Mouse (Mus musculus): ENCODE data around the gene Lsm2.
A peak's percentile ranks its signal among the peaks of the same experiment; 100 is the strongest.
"Not testable (repeated sequence)": the region's sequence is repeated elsewhere in the genome, so short reads cannot be mapped to it uniquely, and the experiment has no call there.

Lsm2 gene

DNA sequence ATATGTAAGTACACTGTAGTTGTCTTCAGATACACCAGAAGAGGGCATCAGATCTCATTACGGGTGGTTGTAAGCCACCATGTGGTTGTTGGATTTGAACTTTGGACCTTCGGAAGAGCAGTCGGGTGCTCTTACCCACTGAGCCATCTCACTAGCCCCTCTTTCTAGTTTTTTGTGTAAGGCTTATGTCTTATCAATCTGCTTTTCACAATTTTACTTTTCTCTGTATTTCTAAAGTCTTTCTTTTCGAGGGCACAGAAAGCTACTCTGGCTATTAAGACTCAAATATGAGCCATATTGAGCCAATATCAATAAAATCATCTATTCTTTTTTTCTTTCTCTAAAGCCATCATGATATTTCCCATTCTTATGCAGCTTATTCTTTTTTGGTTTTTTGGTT is 13.5 kb downstream of the Lsm2 start:
- DNase-seq, result not testable (repeated sequence)

DNA sequence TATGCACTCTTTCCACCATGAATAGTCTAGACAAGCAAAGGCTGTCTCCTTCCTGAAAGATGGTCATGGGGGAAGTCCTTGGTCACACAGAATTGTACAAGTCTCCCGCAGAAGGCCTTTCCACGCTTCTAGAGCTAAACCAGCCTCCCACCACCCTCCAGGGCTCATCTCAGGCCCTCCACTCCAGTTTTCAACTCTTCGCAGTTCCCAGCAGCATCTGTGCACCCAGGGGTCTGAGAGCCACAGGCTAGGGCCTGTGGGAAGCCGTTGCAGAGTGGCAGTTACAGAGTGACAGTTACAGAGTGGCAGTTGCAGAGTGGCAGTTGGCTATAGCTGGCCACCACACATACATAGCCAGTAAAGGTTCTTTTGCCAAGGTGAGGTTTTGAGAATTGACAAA is 14.3 kb downstream of the Lsm2 start:
- DNase-seq, result not testable (repeated sequence)

DNA sequence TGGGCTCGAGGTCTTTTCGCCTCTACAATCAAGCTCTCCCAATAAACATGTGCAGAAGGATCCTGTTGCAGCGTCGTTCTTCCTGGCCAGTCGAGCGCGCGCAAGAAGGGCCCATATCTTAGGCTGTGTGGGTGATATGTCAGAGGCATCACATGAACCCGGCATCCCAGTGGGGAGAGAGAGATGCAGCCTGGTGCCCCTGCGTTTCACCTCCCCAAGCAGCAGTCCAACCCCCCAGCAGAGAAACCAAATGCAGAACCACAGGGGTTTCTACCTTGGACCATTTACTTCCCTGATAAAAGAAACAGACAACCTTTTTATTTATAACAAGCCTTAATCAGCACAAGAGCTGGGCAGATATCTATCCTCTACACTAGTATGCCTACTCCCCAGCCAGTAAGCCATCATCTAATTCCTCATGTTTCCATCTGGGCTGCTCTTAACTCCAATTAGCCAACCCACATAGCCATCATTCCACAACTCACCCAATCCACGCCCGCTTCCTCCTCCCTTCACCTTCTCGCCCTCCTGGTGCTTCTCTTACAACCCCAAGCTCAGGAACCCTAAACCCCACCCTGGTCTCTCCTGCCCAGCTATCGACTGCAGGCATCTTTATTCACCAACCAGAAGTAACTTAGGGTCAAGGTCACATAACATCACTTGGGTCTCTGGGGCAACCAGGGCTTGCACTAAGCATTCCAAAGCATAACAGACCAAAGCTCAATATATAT is 14.9 kb downstream of the Lsm2 start:
- DNase-seq, result no peak

DNA sequence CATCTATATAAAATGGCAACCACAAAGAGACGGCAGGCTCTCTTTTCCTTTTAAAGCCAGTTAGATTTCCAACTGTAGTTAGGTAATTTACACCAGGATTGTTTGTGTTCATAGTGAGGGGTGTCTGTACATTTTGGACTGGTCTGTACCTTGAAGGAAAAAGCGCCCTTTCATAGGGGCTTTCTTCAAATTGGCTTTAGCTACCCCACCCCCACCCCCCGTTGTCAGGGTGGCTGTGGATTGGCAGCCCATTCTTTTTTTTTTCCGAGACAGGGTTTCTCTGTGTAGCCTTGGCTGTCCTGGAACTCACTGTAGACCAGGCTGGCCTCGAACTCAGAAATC is 15.5 kb downstream of the Lsm2 start:
- DNase-seq, result no peak

DNA sequence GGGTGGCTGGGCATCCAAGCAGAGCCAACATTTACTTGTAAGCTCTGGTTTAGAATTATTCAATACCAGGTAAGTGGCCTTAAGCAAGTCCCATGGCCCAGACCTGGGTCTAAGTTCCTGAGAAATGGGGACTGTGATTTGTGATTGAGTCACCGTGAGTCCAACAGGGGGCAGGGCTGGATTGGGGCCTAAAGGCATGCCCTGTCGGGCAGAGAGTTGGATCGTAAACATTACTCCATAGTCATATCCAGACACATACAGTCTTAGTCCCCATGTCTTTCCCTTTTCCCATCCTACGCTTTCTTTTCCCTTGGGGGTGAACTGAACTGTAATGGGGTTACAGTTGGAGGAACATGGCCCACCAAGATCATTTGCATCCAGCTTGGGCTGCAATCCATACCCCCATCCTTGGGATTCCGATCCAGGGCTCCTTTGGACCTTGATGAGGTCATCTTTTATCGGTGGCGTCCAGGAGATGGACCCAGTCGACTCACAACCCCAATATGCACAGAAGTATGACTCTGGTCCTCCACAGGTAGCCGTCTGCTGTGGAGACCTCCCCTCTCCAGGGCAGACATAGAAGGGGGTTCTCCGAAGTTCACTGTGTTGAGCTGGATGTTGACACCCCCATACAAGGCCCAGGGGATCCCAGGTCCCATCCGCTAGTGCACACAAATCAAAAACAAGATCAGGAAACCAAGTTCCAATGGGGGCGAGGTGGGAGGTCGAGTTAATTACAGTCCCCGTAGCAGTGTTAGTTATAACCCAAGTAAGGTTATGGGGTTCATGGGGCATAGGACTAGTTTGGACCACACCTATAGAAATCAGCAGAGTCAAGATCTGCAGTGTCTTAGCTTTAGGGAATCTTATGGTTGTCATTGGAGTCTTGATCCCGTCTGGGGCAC is 17.1 kb downstream of the Lsm2 start:
- no peak for DNase-seq

DNA sequence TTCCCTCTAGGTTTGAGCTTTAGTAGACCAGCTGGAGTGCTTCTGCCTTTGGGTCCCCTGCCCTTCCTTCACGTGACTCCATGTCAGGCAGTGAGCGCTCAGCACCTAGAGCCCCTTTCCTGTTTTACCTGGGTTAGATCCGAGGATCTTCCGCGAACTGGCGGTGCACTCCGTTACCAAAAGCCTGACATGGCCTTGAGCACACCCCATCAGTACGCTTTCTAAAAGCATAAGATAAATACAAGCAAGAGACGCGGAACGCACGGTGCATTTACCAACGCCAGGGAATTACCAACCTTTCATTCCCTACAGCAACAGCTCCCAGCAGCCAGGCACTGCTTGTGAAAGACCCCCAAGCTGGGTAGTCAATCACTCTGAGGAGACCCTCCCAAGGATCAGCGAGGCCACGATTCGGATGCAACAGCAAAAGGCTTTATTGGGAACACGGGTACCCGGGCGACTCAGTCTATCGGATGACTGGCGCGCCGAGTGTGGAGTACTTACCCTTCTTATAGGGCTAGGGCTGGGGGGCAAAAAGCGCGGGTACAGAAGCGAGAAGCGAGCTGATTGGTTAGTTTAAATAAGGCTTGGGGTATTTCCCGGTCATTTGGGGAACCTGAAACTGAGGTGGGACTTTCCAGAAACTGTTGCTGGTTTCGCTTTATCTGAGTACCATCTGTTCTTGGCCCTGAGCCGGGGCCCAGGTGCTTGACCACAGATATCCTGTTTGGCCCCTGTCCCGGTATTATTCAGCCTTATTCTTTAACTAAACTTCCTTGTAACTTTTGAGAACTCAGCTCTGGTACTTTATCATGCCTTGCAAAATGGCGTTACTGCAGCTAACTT is 18.4 kb downstream of the Lsm2 start:
- not testable (repeated sequence) for DNase-seq

DNA sequence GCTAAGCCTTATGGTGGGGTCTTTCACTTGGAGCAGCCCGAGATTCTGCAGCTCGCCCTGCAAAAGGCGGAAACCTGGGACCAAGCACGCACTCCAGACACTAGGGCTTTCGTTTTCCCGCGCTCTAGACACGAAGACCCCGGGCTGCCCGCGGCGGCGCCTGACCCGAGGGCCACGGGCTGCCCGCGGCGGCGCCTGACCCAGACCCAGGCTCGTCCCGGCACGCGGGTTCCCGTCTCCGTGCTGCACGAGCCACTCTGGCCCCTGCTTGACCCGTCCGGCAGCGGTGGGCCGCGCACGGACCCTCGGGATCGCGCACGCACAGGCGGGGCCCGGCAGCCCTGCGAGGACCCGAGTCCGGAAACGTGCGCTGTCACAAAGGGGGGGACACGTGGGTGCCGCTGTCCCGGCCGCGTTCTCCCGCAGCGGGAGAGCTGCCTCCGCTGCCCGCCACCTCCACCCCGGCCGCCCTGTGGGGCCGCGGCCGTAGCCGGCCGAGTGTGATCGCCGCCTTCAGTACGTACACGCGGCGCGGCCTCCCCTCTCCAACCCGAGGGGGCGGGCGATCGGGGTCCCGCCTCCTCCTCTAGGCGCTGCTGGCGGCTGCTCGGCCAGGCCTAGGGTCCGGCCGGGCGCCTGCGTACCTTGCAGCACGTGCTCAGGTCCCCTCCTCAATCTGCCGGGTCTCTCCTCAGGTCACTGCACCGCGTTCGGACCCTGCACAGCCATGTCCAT is 19.2 kb downstream of the Lsm2 start, which contains the start of gene Vars:
Gene Vars (plus strand): TSS at position 271 of the 735 bp plus-strand sequence.
- DNase-seq, result peak; percentile 84

DNA sequence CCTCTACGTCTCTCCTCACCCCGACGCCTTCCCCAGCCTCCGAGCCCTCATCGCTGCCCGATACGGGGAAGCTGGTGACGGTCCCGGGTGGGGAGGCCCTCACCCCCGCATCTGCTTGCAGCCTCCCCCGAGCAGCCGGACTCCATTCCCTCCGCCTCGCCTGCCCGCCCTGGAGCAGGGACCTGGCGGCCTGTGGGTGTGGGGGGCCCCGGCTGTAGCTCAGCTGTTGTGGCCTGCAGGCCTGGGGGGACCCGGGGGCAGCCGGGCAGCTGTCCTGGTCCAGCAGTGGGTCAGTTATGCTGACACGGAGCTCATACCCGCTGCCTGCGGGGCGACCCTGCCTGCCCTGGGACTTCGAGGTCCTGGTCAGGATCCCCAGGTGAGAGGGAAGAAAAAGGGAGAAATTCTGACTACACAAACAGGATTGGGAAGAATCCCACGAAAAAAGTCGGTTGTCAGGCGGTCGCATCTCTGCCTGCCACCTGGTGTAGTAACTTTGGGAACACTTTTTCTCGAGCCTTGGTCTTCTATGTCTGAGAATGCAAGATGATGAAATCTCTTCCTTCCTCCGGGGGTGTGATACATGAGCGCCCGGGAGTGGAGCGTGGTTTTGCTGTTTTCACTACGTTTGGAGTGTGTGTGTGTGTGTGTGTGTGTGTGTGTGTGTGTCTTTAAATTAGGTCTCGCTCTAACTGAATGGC is 19.9 kb downstream of the Lsm2 start:
- peak; percentile 30 for DNase-seq

DNA sequence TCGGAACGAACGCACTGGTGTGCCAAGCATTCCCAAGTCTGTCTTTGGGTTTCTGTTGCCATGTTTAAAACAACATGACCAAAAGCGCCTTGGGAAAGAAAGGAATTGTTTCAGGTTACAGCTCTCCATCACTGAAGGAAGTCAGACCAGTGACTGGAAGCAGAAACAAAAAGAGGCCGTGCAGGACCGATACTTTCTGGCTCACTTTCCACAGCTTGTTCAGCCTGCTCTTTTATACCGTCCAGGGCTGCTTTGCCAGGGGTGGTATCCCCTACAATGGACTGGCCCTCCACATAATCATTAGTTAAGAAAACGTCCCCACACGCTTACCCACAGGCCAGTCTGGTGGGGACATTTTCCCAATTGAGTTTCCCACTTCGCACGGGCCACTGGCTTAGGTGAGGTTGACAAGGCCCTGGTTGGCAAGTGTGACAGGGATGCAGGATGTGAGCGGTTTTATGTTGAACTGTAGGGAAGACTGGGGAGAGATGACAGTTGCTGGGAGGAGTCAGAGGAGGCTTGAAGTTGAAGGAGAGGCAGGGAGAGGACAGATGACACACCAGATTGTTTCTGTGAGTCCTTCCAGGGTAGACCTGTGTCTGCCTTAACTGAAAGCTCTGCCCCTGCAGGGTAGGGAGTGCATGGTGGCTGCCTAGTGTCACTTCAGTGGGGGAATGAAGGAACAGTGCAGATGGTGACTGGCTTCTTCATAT is 20.6 kb downstream of the Lsm2 start:
- DNase-seq, result no peak

DNA sequence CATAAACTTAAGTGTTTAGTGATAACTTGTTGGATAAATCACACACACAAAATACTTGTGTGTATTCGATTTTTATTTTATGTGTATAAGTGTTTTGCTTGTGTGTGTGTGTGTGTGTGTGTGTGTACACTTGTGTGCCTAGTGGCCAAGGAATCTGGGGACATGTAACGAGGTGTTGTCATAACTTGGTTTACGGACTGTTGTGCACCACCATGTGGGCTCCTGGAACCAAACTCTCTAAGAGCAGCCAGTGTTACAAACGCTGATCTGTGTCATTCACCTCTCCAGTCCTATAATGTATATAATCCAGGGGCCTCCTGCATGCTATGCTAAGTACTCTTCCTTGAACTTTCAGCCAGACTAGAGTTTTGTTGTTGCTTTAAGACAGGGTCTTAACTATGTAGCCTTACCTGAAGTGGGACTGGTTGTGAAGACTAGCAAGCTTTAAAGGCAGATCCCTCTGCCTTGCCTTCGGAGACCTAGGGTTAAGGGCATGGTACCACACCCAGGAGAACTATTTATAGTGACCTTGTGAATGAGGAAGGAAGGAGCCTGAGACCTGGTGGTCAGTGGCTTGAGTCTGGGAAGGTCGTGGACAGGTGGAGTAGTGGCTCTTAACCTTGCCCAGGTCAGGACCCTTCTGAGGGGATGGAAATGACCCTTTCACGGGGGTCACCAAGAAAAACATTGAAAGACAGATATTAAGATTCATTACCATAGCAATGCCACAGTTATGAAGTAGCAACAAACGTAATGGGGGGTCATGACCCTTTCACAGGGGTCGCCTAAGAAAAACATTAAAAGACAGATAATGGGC is 21.6 kb downstream of the Lsm2 start:
- no peak for DNase-seq

DNA sequence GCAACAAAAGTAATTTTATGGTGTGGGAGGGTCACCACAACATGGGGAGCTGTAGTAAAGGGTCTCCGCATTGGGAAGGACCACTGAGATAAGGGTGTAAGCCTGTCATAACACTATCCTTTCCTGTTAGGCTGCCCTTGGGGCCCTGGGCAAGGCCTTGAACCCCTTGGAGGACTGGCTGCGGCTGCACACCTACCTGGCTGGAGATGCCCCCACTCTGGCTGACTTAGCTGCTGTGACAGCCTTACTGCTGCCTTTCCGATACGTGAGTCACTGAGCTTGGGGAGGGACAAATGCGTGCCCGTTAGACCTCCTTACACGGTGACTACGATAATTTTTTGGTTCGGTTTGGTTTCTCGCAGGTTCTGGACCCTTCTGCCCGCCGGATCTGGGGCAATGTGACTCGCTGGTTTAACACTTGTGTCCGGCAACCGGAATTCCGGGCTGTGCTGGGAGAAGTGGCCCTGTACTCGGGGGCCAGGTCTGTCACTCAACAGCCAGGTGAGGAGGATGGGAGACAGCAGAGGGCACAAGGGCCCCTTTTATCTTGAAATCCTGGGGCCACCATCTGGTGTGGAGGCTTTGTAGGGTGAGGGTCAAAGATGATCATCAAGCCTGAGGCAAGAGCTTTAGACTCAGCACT is 22.5 kb downstream of the Lsm2 start:
- DNase-seq, result no peak

DNA sequence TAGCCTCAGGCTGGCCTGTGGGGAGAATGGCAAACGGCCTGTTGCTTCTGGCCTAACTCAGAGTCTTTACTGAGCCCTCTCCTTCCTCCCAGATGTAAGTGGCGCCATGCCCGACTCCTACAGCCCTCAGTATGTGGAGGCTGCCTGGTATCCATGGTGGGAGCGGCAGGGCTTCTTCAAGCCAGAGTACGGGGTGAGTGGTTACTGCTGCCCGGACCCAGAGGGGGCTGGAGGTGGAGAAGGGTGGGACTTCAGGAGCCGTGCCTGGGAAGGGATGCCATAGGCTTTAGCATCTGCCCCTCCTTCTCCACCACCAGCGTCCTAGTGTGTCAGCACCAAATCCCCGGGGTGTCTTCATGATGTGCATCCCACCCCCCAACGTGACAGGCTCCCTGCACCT is 23.5 kb downstream of the Lsm2 start:
- no peak for DNase-seq

DNA sequence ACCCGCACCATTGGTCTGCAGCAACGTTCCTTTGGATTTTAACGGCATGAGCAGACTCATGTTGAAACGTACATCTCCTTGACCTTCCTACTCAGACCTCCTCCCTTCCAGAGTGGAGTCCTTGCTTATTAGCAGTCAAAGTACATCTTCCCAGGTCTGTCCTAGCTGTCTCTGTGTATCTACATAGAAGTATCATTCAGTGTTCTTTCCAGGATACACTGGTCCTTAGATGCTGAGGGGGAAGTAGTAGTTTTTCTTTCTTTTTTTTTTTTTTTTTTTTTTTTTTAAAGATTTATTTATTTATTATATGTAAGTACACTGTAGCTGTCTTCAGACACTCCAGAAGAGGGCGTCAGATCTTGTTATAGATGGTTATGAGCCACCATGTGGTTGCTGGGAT is 24.2 kb downstream of the Lsm2 start:
- DNase-seq, result not testable (repeated sequence)

DNA sequence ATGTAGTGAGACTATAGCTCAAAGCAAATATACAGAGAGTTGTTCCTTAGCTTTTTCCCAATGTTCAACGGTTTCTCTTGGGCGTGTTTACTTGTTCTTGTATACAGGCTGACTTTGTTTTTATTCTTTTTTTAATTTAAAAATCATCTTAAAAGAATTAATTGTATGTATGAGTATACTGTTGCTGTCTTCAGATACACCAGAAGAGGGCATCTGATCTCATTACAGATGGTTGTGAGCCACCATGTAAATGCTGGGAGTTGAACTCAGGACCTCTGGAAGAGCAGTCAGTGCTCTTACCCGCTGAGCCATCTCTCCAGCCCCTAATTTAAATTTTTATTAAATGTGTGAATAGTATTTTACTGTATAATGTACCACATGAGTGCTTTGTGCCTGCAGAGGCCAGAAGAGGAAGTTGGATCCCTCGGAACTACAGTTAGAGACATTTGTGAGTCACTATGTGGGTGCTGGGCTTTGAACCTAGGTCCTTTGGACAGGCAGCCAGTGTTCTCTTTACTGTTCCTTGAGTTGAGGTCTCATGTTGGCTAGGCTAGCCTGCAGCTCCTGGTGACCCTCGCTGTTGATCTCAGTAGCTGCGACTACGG is 25.8 kb downstream of the Lsm2 start:
- no peak for DNase-seq

DNA sequence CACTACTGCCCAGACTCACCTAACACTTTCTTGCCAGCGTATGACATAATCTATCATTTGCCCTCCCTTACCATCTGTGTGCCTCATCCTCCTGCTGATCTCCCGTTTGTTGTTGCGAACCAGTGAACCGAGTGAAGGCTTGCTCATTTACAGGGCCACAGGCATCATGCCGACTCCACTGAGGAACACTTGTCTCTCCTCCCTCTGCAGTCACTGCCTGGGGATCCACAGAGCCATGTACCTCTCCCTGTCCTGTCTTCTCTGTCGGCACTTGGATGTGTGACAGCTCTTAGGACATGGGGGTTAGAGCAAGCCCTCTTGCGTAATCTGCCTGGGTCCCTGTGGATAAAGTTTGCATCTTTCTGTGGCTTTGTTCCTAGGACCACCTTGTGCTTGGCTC is 27.9 kb downstream of the Lsm2 start:
- no peak for DNase-seq

DNA sequence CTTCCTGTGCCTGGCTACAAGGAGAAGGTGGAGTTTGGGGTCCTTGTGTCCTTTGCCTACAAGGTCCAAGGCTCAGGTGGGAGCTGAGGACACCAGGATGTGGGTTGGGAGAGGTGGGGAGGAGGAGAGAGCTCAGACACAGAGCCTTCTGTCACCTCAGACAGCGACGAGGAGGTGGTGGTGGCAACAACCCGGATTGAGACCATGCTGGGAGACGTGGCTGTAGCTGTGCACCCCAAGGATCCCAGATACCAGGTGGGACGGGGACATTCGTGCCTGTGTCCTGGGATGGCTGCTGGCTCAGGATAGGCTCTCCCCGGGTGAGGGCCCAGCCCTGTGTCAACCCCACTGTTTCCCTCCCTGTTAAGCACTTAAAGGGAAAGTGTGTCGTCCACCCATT is 29.8 kb downstream of the Lsm2 start:
- DNase-seq, result no peak

DNA sequence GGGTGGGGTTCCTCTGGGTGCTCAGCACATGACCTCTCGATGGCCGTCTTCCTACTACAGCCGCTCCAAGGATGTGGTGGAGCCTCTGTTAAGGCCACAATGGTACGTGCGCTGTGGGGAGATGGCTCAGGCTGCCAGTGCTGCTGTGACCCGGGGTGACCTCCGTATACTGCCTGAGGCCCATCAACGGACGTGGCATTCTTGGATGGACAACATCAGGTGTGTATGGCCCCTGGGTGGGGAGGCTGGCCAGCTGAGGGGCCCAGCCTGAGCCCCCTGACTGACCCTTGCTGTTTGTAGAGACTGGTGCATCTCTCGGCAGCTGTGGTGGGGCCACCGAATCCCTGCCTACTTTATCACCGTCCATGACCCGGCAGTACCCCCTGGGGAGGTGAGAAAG is 30.8 kb downstream of the Lsm2 start:
- DNase-seq, result no peak

DNA sequence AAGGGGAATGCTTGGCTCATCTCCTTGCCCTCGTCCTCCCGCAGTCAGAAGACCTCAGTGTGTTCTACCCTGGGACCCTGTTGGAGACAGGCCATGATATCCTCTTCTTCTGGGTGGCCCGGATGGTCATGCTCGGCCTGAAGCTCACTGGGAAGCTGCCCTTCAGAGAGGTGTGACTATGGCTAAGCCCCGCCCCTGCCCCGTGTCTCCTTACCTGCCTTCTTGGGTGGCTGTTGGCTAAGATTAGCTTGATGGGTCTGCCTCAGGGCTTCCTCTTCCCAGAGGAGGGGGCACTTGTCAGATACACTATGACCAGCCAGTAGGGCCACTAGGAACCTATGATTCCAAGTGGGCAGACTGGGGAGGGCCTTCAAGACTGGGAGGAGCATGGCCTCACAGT is 31.6 kb downstream of the Lsm2 start:
- DNase-seq, result no peak

DNA sequence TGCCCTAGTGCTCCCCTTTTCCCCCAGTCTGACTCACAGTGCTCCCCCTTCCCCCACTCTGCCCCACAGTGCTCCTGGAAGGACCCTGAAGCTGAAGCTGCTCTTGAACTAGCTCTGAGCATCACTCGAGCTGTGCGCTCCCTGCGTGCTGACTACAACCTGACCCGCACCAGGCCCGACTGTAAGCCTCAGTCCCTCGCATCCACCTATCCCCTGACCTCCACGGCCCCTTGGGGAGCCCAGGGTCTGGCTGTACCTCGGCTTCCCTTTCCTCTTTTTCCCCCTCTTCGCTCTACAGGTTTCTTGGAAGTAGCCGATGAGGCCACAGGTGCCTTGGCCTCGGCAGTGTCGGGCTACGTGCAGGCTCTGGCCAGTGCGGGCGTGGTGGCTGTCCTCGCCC is 33.6 kb downstream of the Lsm2 start:
- DNase-seq, result no peak
